Comparison of ENCODE assay signal across 20 mouse cellular contexts in the genomic region with DNA sequence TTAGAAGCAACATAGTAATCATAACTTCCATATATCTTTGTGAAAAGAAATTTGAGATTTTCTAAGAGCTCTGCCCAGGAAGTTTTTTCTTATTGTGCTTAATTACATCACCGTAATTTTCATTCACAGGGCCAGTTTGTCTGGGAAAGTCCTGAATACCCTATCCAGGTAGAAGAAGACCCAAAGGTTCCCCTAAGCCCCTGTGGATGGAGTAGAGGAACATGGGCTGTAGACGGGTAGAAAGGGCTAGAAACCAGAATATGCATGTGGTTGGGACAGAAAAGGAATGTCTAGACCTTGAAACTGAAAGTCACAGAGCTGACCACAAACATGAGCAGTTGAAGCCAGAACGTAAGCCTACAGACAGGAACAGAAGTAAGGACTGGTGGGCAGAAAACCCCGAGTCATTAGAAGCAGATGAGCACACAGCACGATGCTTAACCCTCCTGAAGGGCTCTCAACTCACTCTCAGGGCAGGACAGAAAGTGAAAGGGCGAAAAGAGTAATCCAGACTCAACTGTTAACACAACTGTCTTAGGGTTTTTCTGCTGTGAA. TPM values are rescaled to one million over a fixed set of nuclear protein-coding genes. Genes with fewer than 3 reads are reported as not detected.
DNase-seq lines count a peak whose midpoint lies in the region; ATAC-seq lines count a peak whose summit lies in the region.
"Had no signal": no experiment of that assay in that cellular context is flagged by ENCODE, and none has a peak within 500 bp of the region (broad histone marks: within the 10 kb centered on the region; RNA-seq: fewer than 3 reads in every experiment).

No protein-coding gene starts in this region.

- DNase-seq in 3T3-L1 (ENCODE audit: low read depth, low spot score), result peak; percentile 70
- DNase-seq in CD4-positive helper T cell, adult 2 months (ENCODE audit: low read depth, low spot score), result peak; percentile 31
- peak; percentile 34 for DNase-seq in fibroblast of lung, adult 2 months (ENCODE audit: low read depth)
- no peak for DNase-seq in cerebellum, adult 18-20 months
- DNase-seq in ovary, adult 18-20 months (ENCODE audit: low spot score), result no peak
- no peak for DNase-seq in kidney, postnatal 14 days
- DNase-seq: cerebellum, adult 11-12 months; cerebellum, postnatal 36 days; heart, adult 11 months; heart, postnatal 4 days; kidney, adult 2 months; kidney, postnatal 25 days; liver, embryonic 13.5 days; lung, embryonic 14.5 days; lung, postnatal 36 days; right cerebral cortex, postnatal 25 days had no signal

- 0 out of 2 replicates have a peak, but pooled peaks have one; percentile 24 for ATAC-seq in megakaryocyte-erythroid progenitor cell, adult 5-6 weeks (replicated peaks; ENCODE audit: low FRiP score, low TSS enrichment, poor library complexity, severe bottlenecking)
- ATAC-seq: forebrain, embryonic 13.5 days; hindbrain, postnatal 0 days; midbrain, embryonic 13.5 days had no signal

RNA-seq across cellular contexts. Expression of a gene that starts 27.3 kb away (rescaled TPM):
- total RNA-seq in megakaryocyte-erythroid progenitor cell, adult 5-6 weeks (2014; fragmentation: Nextera tagmentation), result 6.9 and 9.2 TPM in 2 replicates
- 9.4 and 10.4 TPM in 2 replicates for total RNA-seq in megakaryocyte-erythroid progenitor cell, adult 5-6 weeks (2017)

Comparison
In these comparisons a context has a peak if more than half of its experiments do, and no peak if none do; other contexts are left out.
1. DNase-seq: peak in 3T3-L1 (single experiment), CD4-positive helper T cell, adult 2 months (single experiment) and fibroblast of lung, adult 2 months (single experiment); none in cerebellum, adult 18-20 months (0 of 2), ovary, adult 18-20 months (single experiment) and kidney, postnatal 14 days (single experiment).